Mouse (Mus musculus): ENCODE measurements at regions not wholly inside any gene's neighbourhood (a gene's known extent, or its start where the extent isn't known, plus 50 kb on each side); places are given as distances from the start of the nearest gene placed in this dataset.

DNA sequence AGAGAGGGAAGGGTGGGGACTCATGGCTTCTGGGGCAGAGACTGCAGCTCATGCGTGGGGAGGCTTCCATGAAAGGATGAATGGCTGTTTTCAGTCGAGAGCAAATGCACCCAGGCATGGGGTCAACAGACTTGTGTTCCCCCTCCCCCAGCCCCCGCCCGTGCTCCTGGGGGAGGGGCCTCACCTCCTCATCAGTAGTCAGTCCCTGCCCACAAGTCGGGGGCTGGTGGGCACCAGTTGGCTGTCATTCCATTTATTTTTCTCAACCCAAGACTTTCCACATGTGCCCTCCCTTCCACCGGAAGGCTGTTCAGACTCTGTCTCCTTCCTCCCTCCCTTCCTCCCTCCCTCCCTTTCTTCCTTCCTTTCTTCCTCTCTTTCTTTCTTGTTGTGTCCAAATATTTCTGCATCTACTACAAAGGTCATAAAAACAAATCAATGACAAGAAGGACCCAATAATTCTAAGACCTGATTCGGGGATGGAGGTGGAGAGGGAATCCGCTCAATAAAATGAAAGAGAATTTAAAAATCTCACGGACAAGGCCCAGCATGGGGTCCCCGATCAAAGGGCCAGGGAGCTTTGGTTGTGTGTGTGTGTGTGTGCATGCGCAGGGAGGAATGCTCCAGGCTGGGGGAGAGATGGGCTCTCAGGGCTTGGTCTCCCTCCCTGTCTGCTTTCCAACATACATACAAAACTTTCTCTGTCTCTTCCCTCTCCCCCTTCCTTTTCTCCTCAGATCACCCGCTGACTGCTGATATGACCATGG lies 57.7 kb downstream of the Rpl14 start:
- Histone ChIP-seq H3K4me1 (peaks cover 14% of the 10 kb centered on the region), H3K27ac (replicated peaks) (0 out of 2 replicates have a peak overlapping the region, but pooled peaks have one; percentile 49), H3K9me3 (peaks cover 5% of the 10 kb centered on the region; the same call in 1 of the 2 replicates), H3K36me3 (no peaks in the 10 kb centered on the region), H3K9ac (replicated peaks) (no peak overlapping the region), H3K4me2 (replicated peaks) (no peak overlapping the region), H3K27me3 (no peaks in the 10 kb centered on the region), H3K4me3 (no peak overlapping the region)
- WGBS: 41% methylated on average over 12 of the region's 12 CpGs
- 0 out of 2 replicates have a peak, but pooled peaks have one; percentile 41 for ATAC-seq (ENCODE audit: low FRiP score, low read depth)

DNA sequence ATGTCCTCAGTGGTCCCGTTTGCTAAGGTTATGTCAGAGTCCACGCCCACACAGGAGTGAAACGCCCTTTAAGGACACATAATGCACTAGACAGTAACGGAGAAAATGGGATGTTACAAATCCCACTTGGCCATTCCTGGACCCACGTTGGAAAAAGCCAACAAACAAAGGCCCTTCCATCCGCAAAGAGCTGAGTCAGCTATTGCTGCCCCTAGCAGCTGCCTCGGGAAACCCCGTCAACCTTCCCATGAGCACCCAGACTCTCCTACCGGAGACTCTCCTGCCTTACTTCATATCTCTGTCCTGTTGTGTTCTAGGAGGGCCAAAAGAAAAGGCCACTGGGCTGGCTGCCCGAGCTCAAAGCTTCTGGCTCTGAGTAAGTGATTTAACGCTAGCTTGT lies 58.4 kb downstream of the Rpl14 start:
- ATAC-seq (ENCODE audit: low FRiP score, low read depth): no peak
- WGBS: 83% methylated on average over 11 of the region's 11 CpGs
- Histone ChIP-seq H3K9me3 (peaks cover 2% of the 10 kb centered on the region; the same call in 1 of the 2 replicates), H3K36me3 (no peaks in the 10 kb centered on the region), H3K27ac (replicated peaks) (0 out of 2 replicates have a peak overlapping the region, but pooled peaks have one; percentile 49), H3K9ac (replicated peaks) (no peak overlapping the region), H3K4me1 (peaks cover 14% of the 10 kb centered on the region), H3K4me2 (replicated peaks) (no peak overlapping the region), H3K27me3 (no peaks in the 10 kb centered on the region), H3K4me3 (no peak overlapping the region)

DNA sequence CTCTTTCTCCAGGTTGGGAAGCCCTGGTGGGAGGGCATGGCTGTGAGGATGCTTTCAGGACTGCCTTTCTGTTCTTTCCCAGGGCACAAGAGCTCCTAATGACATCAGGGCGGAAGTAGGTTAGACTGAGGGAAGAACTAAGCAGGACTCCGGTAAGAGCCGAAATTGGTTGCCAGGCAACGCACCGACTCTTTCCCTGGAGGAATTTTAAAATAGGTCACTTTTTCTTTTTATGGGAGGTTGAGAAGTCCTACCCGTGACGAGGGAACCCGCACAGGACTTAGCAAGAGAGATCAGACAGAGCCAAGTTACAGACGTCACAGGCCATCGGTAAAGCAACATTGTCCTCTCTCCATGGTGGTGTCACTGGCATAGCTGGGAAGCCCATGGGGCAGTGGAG lies 61.6 kb downstream of the Rpl14 start:
- Histone ChIP-seq H3K36me3 (no peaks in the 10 kb centered on the region), H3K4me3 (no peak overlapping the region), H3K27ac (replicated peaks) (no peak overlapping the region), H3K4me1 (peaks cover 14% of the 10 kb centered on the region), H3K9me3 (no peaks in the 10 kb centered on the region), H3K9ac (replicated peaks) (no peak overlapping the region), H3K4me2 (replicated peaks) (no peak overlapping the region), H3K27me3 (no peaks in the 10 kb centered on the region)
- no peak for ATAC-seq (ENCODE audit: low FRiP score, low read depth)
- WGBS: 69% methylated on average over 10 of the region's 10 CpGs

DNA sequence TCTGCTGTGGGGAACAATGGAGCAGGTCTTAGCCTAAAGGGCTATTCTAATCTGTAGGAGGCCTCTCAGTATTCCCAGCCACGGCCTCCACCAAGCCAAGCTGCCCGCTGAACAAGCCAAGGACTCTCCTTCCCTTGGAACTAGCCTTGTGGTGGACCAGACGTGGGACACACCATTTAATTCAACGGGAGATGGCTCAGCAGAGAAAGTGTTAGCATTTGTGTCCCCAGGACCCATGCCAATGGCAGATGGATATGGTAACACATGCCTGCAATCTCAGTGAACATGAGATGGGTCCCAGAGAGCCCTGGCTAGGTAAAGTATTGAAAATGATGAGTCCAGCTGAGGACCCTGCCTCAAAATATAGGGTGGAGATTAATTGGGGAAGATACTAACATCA lies 71.4 kb downstream of the Rpl14 start:
- ATAC-seq (ENCODE audit: low FRiP score, low read depth): no peak
- no peaks in the 10 kb centered on the region for H3K9me3 ChIP-seq
- H3K9ac ChIP-seq (replicated peaks): no peak overlapping the region
- whole genome bisulfite sequencing: 74% methylated on average over 4 of the region's 4 CpGs
- H3K4me3 ChIP-seq: no peak overlapping the region
- H3K36me3 ChIP-seq: no peaks in the 10 kb centered on the region
- no peak overlapping the region for H3K4me2 ChIP-seq (replicated peaks)
- no peak overlapping the region for H3K27ac ChIP-seq (replicated peaks)
- no peaks in the 10 kb centered on the region for H3K27me3 ChIP-seq
- 0 out of 2 replicates have a peak, but pooled peaks cover 4% of the 10 kb centered on the region for H3K4me1 ChIP-seq

DNA sequence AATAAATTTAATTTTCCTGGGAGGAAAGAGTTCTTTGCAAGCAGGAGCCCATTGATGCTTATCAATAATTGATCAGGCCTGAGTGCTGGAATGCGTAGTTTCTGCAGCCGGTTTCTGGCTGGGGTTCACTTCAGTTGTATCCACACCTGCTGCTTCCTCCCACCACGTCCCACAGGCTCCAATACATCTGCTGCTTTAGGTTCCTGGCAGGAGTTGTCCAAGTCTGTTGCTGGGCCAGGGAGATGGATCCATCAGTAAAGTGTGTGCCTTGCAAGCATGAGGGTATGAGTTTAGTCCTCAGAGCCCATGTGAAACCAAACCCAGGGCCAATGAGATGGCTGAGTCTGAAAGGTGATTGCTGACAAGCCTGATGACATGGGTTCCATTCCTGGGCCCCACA lies 72.1 kb downstream of the Rpl14 start:
- H3K9me3 ChIP-seq: no peaks in the 10 kb centered on the region
- no peaks in the 10 kb centered on the region for H3K36me3 ChIP-seq
- H3K27ac ChIP-seq (replicated peaks): no peak overlapping the region
- H3K4me3 ChIP-seq: no peak overlapping the region
- H3K27me3 ChIP-seq: no peaks in the 10 kb centered on the region
- H3K4me2 ChIP-seq (replicated peaks): no peak overlapping the region
- 0 out of 2 replicates have a peak, but pooled peaks cover 4% of the 10 kb centered on the region for H3K4me1 ChIP-seq
- no peak overlapping the region for H3K9ac ChIP-seq (replicated peaks)
- 91% methylated on average over 3 of the region's 3 CpGs for WGBS
- ATAC-seq (ENCODE audit: low FRiP score, low read depth): no peak

DNA sequence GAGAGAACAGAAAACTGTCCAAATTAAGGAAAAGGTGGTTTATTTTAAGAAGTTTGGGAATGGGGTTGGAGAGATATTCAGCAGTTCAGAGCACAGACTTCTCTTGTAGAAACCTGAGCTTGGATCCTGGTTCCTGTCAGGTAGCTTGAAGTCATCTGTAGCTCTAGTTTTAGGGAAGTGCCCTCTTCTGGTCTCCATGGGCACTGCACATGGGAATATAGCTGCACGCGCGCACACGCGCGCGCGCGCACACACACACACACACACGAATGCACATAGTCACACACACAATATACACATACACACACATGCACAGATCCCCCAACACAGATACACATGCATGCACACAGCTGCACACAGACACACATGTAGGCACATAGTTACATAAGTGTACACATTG lies 74.5 kb downstream of the Rpl14 start:
- no peaks in the 10 kb centered on the region for H3K9me3 ChIP-seq
- H3K4me3 ChIP-seq: no peak overlapping the region
- no peak overlapping the region for H3K9ac ChIP-seq (replicated peaks)
- ATAC-seq (ENCODE audit: low FRiP score, low read depth): no peak
- no peaks in the 10 kb centered on the region for H3K27me3 ChIP-seq
- WGBS: 97% methylated on average over 10 of the region's 10 CpGs
- 0 out of 2 replicates have a peak, but pooled peaks cover 4% of the 10 kb centered on the region for H3K4me1 ChIP-seq
- no peak overlapping the region for H3K4me2 ChIP-seq (replicated peaks)
- H3K27ac ChIP-seq (replicated peaks): no peak overlapping the region
- no peaks in the 10 kb centered on the region for H3K36me3 ChIP-seq

DNA sequence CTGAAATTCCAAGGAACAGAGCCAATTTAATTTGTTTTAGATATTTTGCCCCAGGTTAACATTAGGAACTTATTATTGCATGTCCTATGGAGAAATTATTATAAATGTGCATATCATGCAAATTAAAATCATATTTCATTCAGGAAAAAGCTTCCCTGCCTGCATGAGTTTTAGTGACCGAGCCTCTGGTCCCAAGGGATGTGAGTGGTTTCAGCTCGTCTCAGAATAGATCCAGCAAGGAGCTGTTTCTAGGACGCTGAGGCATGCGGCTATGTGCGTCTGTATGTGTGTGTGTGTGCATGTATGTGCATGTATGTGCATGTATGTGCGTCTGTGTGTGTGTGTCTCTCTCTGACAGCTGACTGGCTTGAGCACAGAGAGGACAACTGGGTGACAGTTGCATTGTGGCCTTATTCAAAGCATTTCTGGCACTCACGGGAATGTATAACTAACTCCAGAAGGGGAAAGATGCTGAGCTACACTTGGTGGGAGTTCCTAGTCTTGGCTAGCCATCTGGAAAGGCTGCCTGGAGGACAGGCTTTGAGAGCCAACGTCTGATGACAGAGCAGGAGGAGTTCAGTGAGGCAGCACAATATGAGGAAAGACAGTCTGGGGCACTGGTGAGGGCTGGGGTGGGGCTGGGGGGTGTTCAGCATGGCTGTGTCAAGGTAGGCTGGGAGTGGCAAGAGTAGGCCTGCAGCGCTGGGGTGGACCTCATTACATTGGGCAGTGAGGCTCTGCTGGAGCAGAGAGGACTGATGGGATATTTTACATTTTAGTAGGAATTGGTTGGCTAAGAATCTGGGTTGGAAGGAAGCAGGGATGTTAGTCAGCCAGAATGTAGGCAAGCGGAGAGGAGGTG lies 75.8 kb downstream of the Rpl14 start:
- no peak for ATAC-seq (ENCODE audit: low FRiP score, low read depth)
- H3K9ac ChIP-seq (replicated peaks): no peak overlapping the region
- H3K27ac ChIP-seq (replicated peaks): no peak overlapping the region
- no peak overlapping the region for H3K4me3 ChIP-seq
- H3K4me2 ChIP-seq (replicated peaks): no peak overlapping the region
- H3K36me3 ChIP-seq: no peaks in the 10 kb centered on the region
- H3K9me3 ChIP-seq: no peaks in the 10 kb centered on the region
- WGBS: 81% methylated on average over 10 of the region's 10 CpGs
- H3K4me1 ChIP-seq: 0 out of 2 replicates have a peak, but pooled peaks cover 4% of the 10 kb centered on the region
- H3K27me3 ChIP-seq: no peaks in the 10 kb centered on the region

DNA sequence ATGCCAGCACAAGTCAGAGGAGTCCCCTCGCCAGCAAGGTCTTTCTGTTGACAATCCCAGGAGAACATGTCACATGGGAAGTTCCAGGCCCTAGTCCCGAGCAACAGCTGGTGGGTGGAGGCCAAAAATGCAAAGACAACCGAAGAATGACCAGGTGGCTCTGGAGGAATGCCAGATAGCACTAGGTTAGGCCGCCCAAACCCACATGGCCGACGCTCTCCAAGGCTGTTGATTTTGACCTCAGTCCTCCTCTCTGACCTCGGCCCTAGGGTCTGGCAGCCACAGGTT lies 76.4 kb downstream of the Rpl14 start:
- Histone ChIP-seq H3K9me3 (no peaks in the 10 kb centered on the region), H3K27ac (replicated peaks) (no peak overlapping the region), H3K9ac (replicated peaks) (no peak overlapping the region), H3K27me3 (no peaks in the 10 kb centered on the region), H3K4me2 (replicated peaks) (no peak overlapping the region), H3K4me3 (no peak overlapping the region), H3K36me3 (no peaks in the 10 kb centered on the region), H3K4me1 (0 out of 2 replicates have a peak, but pooled peaks cover 4% of the 10 kb centered on the region)
- no peak for ATAC-seq (ENCODE audit: low FRiP score, low read depth)
- WGBS: 91% methylated on average over 7 of the region's 7 CpGs

DNA sequence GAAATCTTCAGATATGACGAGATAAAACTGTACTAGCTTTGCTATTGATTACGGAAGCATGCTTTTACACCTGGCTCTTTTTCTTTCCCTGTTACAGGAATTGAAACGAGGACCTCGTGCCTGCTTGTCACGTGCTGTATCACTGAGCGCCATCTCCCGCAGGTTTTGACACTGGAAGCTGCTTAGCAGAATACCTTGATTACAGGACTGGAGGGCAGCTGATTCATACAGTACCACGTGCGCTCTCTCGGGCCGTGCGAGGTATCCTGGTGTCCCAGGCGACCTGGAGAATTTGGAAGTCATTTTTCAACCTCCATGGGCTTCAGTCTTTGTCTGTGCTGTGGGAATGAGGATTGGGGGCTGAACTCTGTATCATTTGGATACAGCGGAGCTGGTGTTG lies 81.5 kb downstream of the Rpl14 start:
- Histone ChIP-seq H3K4me3 (no peak overlapping the region), H3K27me3 (no peaks in the 10 kb centered on the region), H3K36me3 (no peaks in the 10 kb centered on the region), H3K27ac (replicated peaks) (no peak overlapping the region), H3K9ac (replicated peaks) (no peak overlapping the region), H3K9me3 (no peaks in the 10 kb centered on the region), H3K4me1 (peaks cover 21% of the 10 kb centered on the region), H3K4me2 (replicated peaks) (no peak overlapping the region)
- WGBS: 80% methylated on average over 14 of the region's 14 CpGs
- no peak for ATAC-seq (ENCODE audit: low FRiP score, low read depth)

DNA sequence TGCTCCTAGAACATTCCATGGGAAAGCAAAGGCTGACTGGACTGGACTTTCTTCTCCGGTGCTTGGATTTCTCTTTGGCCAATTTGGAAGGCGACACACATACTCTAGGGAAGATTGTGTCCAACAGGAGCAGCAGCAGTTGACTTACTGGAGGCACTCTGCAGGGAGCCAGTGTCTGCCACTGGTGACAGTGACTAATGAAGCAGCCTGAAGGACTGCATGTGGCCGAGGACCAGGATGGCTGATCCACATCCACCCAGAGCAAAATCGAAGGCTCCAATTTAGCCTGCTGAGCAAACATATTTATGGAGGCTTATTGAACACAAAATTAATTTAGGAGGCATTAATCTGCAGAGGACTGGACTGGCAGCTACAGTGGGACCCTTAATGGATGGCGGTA lies 81.9 kb downstream of the Rpl14 start:
- Histone ChIP-seq H3K9ac (replicated peaks) (no peak overlapping the region), H3K4me2 (replicated peaks) (no peak overlapping the region), H3K27me3 (no peaks in the 10 kb centered on the region), H3K27ac (replicated peaks) (0 out of 2 replicates have a peak overlapping the region, but pooled peaks have one; percentile 25), H3K4me3 (no peak overlapping the region), H3K36me3 (no peaks in the 10 kb centered on the region), H3K9me3 (no peaks in the 10 kb centered on the region), H3K4me1 (peaks cover 21% of the 10 kb centered on the region)
- ATAC-seq (ENCODE audit: low FRiP score, low read depth): no peak
- WGBS: 71% methylated on average over 5 of the region's 5 CpGs

DNA sequence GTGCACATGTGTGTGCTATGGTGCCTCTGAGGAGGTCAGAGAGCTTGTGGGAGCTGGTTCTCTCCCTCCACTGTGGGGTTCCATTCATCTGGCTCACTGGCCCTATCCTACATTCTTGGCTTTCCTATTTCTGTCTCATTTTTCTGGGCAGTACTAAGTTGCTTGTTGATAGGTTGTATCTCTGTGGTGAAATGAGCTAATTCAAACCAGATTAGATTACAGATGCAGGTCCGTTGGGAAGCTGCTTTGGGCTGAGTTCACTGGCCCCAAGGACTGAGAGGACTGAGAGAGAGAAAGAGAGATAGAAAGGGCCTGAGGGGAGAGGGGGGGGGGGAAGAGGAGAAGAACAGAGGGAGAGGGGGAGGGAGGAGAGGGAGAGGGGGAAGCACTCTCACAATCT lies 83.5 kb downstream of the Rpl14 start:
- Histone ChIP-seq H3K4me2 (replicated peaks) (no peak overlapping the region), H3K9ac (replicated peaks) (no peak overlapping the region), H3K4me3 (no peak overlapping the region), H3K27me3 (no peaks in the 10 kb centered on the region), H3K36me3 (no peaks in the 10 kb centered on the region), H3K9me3 (no peaks in the 10 kb centered on the region), H3K27ac (replicated peaks) (no peak overlapping the region), H3K4me1 (peaks cover 21% of the 10 kb centered on the region)
- ATAC-seq (ENCODE audit: low FRiP score, low read depth): no peak
- WGBS: 67% methylated on average over 1 of the region's 1 CpGs

DNA sequence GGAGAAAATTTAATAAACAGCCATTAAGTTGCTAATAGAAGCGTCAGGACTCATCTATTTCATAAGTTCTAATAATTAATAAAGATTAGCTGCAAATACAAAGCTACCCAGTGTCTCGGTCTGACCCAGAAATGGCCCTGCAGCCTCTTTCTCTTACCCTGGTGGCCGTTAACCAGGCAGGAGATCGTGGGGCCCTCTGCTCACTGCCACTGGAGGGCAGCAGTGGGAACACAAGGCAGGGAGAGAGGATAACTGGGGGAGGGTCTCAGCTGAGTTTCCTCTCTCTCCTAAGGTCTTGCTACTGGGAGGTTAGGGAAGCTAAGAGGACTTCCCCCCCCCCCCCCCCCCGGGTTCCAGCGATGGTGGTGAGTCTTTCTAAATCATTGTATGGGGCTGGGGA lies 85.7 kb downstream of the Rpl14 start:
- no peak overlapping the region for H3K4me3 ChIP-seq
- H3K4me2 ChIP-seq (replicated peaks): no peak overlapping the region
- peaks cover 21% of the 10 kb centered on the region for H3K4me1 ChIP-seq
- H3K27me3 ChIP-seq: no peaks in the 10 kb centered on the region
- H3K9ac ChIP-seq (replicated peaks): no peak overlapping the region
- H3K36me3 ChIP-seq: no peaks in the 10 kb centered on the region
- 0 out of 2 replicates have a peak, but pooled peaks have one; percentile 44 for ATAC-seq (ENCODE audit: low FRiP score, low read depth)
- no peaks in the 10 kb centered on the region for H3K9me3 ChIP-seq
- no peak overlapping the region for H3K27ac ChIP-seq (replicated peaks)
- WGBS: 14% methylated on average over 5 of the region's 6 CpGs
